Mouse (Mus musculus) thymus, adult 2 months (tissue): ENCODE results near the gene Inca1.

Experiments
- CTCF ChIP-seq: fragments of 200-500 bp; IDR thresholded peaks from 2 replicates; pipeline ENCODE4 v1.5.1; 2012; ENCODE audit warnings: mild to moderate bottlenecking, control low read depth, low read length, moderate library complexity, borderline replicate concordance; ENCODE audit not compliant: control insufficient read depth, poor library complexity, insufficient read depth; ENCODE audit errors: extremely low read depth
- POLR2A ChIP-seq: fragments of 200-500 bp; IDR thresholded peaks from 2 replicates; pipeline ENCODE4 v1.6.1; 2012; ENCODE audit warnings: mild to moderate bottlenecking, low read length, control low read depth, moderate library complexity; ENCODE audit not compliant: control insufficient read depth, poor library complexity, insufficient read depth; ENCODE audit errors: extremely low read depth

GRCm38 (mm10) chr11:70638714-70639278, 61.2 kb downstream of the Inca1 start, which contains the start of gene Gp1ba:
- TF ChIP-seq CTCF (no peak), POLR2A (no peak)
